Mouse (Mus musculus): Measurements from ENCODE around the gene Rassf3. TPM values are rescaled to one million over a fixed set of nuclear protein-coding genes. Genes with fewer than 3 reads are reported as not detected.

Rassf3 gene
- polyA plus RNA-seq (2015; fragmentation: Nextera tagmentation; extraction: Ambion mirVana) = 17.3 and 17.8 TPM in 2 replicates

- Histone ChIP-seq H3K4me1 (peaks cover 41% of the 10 kb centered on the region), H3K4me2 (peak within 1 kb of the TSS; percentile 87), H3K9me3 (no peaks in the 10 kb centered on the region), H3K4me3 (peak within 1 kb of the TSS; percentile 74), H3K9ac (peak within 1 kb of the TSS; percentile 81), H3K27me3 (no peaks in the 10 kb centered on the region), H3K27ac (peak within 1 kb of the TSS; percentile 89), H3K36me3 (no peaks in the 10 kb centered on the region)
- ATAC-seq (ENCODE audit: insufficient number of reproducible peaks, low FRiP score, low TSS enrichment, low read depth) = peak; percentile 93
- WGBS = under 1% methylated on average over 60 of the region's 62 CpGs
Measured at GRCm38 (mm10) chr10:121476190-121476967, at the start of gene Rassf3. TSS of gene Rassf3 (minus strand) at chr10:121476347.

DNA sequence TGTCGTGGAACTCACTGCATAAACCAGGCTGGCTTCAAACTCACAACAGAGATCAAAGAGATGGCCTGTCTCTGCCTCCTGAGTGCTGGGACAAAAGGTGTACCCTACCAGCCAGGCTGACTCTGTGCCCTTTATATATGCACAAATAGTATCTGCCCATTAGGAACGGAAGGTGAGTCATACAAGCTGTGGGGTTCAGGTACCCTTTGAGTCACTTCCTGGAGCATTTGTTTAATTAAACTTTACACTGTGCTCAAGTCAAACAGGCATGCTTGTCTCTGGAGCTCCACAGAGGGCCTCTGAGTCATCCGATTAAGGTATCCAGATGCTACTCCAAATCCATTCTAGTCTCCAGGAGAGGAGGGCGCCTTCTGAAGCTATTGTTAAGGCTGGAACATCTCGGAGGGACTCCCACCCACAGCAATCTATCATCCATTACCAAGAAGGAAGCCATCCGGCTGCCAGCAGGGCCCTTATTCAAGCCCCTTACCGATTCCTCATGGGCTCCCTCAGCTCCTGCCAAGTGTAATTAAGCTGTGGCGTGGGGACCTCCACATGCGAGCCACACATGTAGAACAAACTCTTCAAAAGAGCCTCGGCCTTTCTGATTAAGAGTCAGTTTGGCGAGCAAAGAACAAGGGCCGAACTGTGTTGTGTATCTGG lies 44.9 kb upstream of the Rassf3 start:
- no peaks in the 10 kb centered on the region for H3K27me3 ChIP-seq
- H3K4me3 ChIP-seq = no peak overlapping the region
- peaks cover 9% of the 10 kb centered on the region for H3K4me1 ChIP-seq
- no peak overlapping the region; the same call in 1 of the 2 replicates for H3K27ac ChIP-seq
- H3K4me2 ChIP-seq = no peak overlapping the region
- H3K36me3 ChIP-seq = no peaks in the 10 kb centered on the region
- no peaks in the 10 kb centered on the region for H3K9me3 ChIP-seq
- ATAC-seq (ENCODE audit: insufficient number of reproducible peaks, low FRiP score, low TSS enrichment, low read depth) = no peak
- 27% methylated on average over 12 of the region's 12 CpGs for WGBS
- no peak overlapping the region for H3K9ac ChIP-seq

DNA sequence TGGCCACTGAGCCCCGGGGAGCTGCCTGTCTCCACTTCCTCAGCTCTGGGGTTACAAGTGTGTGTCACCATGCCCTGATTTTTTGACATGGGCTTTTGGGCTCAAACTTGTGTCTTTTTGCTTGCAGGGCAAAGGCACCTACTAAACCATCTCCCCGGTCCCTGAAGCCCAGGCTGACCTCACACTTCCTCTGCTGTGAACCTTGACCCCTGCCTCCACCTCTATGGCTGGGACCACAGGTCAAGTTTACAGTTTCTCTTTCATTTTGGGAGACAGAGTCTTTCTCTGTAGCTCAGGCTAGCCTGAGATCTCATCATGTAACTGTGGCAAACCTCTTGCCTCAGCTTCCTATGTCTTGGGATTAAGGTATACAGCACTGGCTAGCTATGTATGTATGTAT lies 43.6 kb upstream of the Rassf3 start:
- no peaks in the 10 kb centered on the region for H3K27me3 ChIP-seq
- no peak overlapping the region for H3K4me3 ChIP-seq
- WGBS = 38% methylated on average over 2 of the region's 2 CpGs
- no peaks in the 10 kb centered on the region for H3K36me3 ChIP-seq
- H3K27ac ChIP-seq = no peak overlapping the region
- no peak for ATAC-seq (ENCODE audit: insufficient number of reproducible peaks, low FRiP score, low TSS enrichment, low read depth)
- H3K4me1 ChIP-seq = peaks cover 14% of the 10 kb centered on the region
- no peaks in the 10 kb centered on the region for H3K9me3 ChIP-seq
- no peak overlapping the region for H3K9ac ChIP-seq
- no peak overlapping the region for H3K4me2 ChIP-seq

DNA sequence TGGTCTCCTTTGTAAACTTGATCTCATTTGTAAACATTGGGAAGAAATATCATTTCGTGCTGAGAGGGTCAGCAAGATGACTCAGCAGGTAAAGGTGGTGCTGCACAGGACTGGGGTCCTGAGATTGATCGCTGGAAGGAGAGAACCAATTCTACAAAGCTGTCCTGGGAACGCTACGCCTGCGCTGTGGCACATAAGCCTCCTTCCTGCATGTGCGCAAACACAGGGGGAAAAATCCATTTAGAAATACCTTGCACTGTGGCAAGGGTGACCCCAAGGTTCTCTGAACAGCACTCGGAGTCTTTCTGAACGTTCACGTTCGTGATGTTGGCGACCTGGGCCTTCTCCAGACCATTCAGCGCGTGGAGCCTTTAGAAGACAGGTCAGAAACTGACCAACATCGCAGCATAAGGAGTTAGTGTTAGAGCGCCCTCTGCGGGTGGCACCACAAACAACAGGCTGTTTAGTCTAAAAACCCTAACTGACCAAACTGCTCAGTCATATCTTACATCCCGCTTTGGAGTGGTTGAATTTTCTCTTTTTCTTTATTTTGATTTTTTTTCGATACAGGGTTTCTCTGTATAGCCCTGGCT lies 40.0 kb upstream of the Rassf3 start:
- H3K36me3 ChIP-seq = no peaks in the 10 kb centered on the region
- H3K4me2 ChIP-seq = peak overlapping the region; percentile 25; the same call in 1 of the 2 replicates
- H3K9ac ChIP-seq = no peak overlapping the region
- no peaks in the 10 kb centered on the region for H3K27me3 ChIP-seq
- H3K9me3 ChIP-seq = no peaks in the 10 kb centered on the region
- peak; percentile 40; the same call in 1 of the 2 replicates for ATAC-seq (ENCODE audit: insufficient number of reproducible peaks, low FRiP score, low TSS enrichment, low read depth)
- 26% methylated on average over 18 of the region's 18 CpGs for WGBS
- H3K4me3 ChIP-seq = no peak overlapping the region
- peaks cover 11% of the 10 kb centered on the region for H3K4me1 ChIP-seq
- peak overlapping the region; percentile 6 for H3K27ac ChIP-seq

- H3K27ac ChIP-seq = no peak overlapping the region
- peak; percentile 44; the same call in 1 of the 2 replicates for ATAC-seq (ENCODE audit: insufficient number of reproducible peaks, low FRiP score, low TSS enrichment, low read depth)
Measured at GRCm38 (mm10) chr10:121509751-121510643, 33.9 kb upstream of the Rassf3 start.

GRCm38 (mm10) chr10:121507755-121508544 lies 31.8 kb upstream of the Rassf3 start:
- Histone ChIP-seq H3K9ac (no peak overlapping the region), H3K36me3 (no peaks in the 10 kb centered on the region), H3K27ac (no peak overlapping the region), H3K27me3 (no peaks in the 10 kb centered on the region), H3K9me3 (no peaks in the 10 kb centered on the region), H3K4me1 (peaks cover 34% of the 10 kb centered on the region), H3K4me2 (no peak overlapping the region), H3K4me3 (no peak overlapping the region)
- ATAC-seq (ENCODE audit: insufficient number of reproducible peaks, low FRiP score, low TSS enrichment, low read depth) = no peak
- 90% methylated on average over 16 of the region's 16 CpGs for WGBS

More at GRCm38 (mm10) chr10:121509751-121510643, 33.9 kb upstream of the Rassf3 start:
- H3K4me1 ChIP-seq = peaks cover 30% of the 10 kb centered on the region
- H3K9ac ChIP-seq = no peak overlapping the region
- H3K4me3 ChIP-seq = no peak overlapping the region
- no peaks in the 10 kb centered on the region for H3K27me3 ChIP-seq
- 20% methylated on average over 24 of the region's 24 CpGs for WGBS
- 0 out of 2 replicates have a peak overlapping the region, but pooled peaks have one; percentile 4 for H3K4me2 ChIP-seq
- H3K9me3 ChIP-seq = no peaks in the 10 kb centered on the region
- H3K36me3 ChIP-seq = no peaks in the 10 kb centered on the region

DNA sequence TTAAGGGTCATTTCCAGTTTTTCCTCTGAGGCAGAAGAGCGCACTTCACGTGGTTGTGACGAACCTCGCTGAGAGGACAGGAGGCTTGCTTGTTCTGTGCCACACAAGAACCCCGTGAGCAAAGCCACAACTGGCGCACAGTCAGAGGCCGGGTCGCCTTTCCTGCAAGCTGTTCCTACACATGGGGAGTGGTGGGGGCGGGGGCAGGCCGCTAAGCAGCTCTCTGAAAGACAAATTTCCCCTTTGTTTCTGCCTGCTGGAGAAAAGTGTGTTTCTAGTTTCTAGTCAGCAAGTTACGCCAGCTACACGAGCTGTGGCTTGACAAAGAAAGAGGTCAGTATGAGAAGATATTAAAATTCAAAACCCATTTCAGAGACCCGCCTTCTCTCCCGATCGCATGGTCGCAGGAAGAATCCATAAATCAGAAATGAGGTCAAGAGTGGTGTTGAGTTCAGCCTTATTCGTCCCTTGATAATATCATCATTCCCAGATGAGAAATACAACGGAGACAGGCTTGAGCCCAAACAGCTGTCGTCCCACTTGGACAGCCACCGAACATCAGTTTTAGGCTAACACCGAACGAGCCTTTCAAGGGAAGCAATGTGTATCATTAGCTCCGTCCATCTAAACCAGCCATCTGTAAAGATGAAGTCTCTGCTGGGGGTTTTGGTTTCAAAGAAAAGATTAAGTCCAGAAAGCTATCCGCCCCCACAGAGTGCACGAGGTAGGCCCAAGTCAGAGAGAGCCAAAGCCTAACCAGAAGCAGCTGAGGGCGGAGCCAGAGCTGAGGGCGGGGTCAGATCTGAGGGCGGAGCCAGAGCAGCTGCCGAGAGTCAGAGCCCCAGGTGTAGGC lies 30.8 kb upstream of the Rassf3 start:
- peak; percentile 45; the same call in 1 of the 2 replicates for ATAC-seq (ENCODE audit: insufficient number of reproducible peaks, low FRiP score, low TSS enrichment, low read depth)
- Histone ChIP-seq H3K4me3 (no peak overlapping the region), H3K27ac (peak overlapping the region; percentile 79), H3K27me3 (no peaks in the 10 kb centered on the region), H3K36me3 (no peaks in the 10 kb centered on the region), H3K4me2 (no peak overlapping the region; the same call in 1 of the 2 replicates), H3K9ac (no peak overlapping the region), H3K9me3 (no peaks in the 10 kb centered on the region), H3K4me1 (peaks cover 34% of the 10 kb centered on the region)
- WGBS = 36% methylated on average over 29 of the region's 29 CpGs

DNA sequence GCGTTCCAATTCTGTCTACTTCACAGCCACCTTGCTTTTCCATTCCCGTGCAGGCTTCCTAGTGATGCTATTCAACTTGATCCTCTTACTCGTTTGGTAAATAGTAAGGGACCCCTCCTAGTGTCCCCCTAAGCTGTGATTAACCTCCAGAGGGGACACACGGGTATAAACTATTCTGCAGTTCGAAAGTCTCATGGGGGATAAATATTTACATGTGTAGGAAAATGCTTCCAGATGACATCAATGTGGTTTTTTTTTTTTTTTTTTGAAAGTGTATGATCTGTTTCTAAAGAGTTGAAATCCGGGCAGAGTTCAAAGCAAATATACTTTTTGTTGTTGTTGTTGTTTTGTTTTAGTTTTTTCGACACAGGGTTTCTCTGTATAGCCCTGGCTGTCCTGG lies 29.8 kb upstream of the Rassf3 start:
- Histone ChIP-seq H3K36me3 (no peaks in the 10 kb centered on the region), H3K9me3 (no peaks in the 10 kb centered on the region), H3K4me1 (peaks cover 34% of the 10 kb centered on the region), H3K4me2 (peak overlapping the region; percentile 50), H3K9ac (no peak overlapping the region), H3K27ac (peak overlapping the region; percentile 63; the same call in 1 of the 2 replicates), H3K27me3 (no peaks in the 10 kb centered on the region), H3K4me3 (peak overlapping the region; percentile 40; the same call in 1 of the 2 replicates)
- WGBS = 46% methylated on average over 7 of the region's 7 CpGs
- no peak for ATAC-seq (ENCODE audit: insufficient number of reproducible peaks, low FRiP score, low TSS enrichment, low read depth)

DNA sequence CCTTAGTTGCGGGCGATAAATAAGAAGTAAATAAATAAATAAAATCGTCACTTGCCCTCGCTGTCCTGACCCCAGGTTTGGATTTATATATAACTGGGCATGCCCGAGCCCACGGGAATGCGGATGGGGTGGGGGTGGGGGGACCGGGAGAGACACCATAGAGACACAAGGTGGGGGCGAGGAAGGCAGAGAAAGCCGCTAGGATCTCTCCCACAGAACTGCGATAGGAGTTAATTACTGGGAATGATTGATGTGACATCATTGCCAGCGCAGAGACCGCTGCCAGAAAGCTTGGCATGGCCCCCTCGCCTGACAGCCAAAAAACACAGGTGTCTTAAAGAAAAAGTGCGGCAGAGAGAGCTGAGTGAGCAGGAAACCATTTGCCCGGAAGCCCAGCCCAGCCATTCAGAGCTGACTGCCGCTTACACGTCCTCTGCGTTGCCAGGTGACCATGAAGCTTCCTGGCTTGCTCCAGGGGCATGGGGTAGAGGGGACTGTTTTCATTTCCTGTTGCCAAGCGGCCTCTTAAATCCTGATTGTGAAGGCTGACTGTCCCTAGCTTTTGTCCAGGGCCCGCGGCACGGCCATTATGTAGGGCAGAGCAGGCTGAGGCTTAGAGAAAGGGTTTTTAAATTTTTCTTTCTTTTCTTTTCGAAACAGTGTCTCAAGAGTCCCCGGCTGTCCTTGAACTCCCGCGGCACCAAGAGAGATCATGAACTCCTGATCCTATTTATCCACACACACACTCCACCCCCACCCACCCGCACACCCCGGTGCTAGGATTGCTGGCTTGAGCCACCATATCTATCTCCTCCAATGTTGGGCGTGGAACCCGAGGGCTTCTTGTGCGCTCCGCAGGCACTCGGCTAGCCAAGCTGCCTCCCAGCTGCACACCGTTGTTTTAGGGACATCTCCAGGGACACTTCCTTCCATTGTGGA lies 29.1 kb upstream of the Rassf3 start:
- 21% methylated on average over 35 of the region's 35 CpGs for WGBS
- peak; percentile 76; the same call in 1 of the 2 replicates for ATAC-seq (ENCODE audit: insufficient number of reproducible peaks, low FRiP score, low TSS enrichment, low read depth)
- H3K9me3 ChIP-seq = no peaks in the 10 kb centered on the region
- no peaks in the 10 kb centered on the region for H3K27me3 ChIP-seq
- no peak overlapping the region for H3K9ac ChIP-seq
- peaks cover 33% of the 10 kb centered on the region for H3K4me1 ChIP-seq
- H3K36me3 ChIP-seq = no peaks in the 10 kb centered on the region
- H3K27ac ChIP-seq = peak overlapping the region; percentile 63
- peak overlapping the region; percentile 40 for H3K4me3 ChIP-seq
- peak overlapping the region; percentile 50 for H3K4me2 ChIP-seq
